Mouse (Mus musculus): Measurements from ENCODE around the gene Myt1l. TPM values are rescaled to one million over a fixed set of nuclear protein-coding genes. Genes with fewer than 3 reads are reported as not detected.

The Myt1l gene
- polyA plus RNA-seq, 1 experiment from 2014 or later = 0.43 TPM

DNA sequence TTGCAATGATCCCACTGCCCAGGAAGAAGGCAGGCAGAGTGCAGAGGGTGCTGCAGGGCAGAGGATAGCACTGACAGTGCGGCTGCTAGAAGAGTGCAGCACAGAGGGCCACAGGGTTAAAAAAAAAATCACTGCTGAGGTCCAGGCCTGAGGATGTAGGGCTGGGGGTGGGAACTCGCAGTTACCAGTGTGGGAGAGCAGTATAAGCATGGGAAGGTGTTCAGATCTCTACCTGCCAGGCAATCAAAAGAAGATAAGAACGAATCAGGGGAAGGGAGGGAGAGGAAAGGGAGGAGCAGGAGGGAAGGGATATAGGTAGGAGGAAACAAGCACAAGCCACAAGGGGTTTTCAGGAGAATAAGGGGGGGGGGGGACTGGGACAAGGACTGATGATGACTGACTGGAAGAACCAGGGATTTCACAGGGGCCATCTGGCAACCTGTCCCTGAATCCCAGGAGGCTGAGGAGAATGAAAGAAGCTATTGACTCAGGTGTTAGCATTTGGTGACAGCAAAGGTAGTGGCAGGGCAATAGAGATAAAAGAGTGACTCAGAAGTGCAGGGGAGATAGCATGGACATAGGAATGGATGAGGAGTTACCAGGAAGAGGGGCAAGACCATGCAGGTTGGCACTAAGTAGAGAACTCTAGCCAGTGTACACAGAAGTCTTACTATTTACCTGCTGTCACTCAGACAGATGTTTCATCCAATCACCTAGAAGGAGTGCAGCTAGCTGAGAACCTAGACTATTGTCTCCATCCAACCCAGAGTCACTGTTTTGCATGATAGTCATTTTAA is 270.6 kb downstream of the Myt1l start:
- WGBS = 49% methylated on average over 3 of the region's 3 CpGs
- no peak overlapping the region for H3K4me3 ChIP-seq (ENCODE audit: control insufficient read depth in 1 of 2, insufficient read depth in 1 of 2, low read depth in 1 of 2, low read length in 2 of 2)
- H3K4me2 ChIP-seq (ENCODE audit: low read length) = no peak overlapping the region
- H3K36me3 ChIP-seq (ENCODE audit: control insufficient read depth, insufficient read depth, low read length) = no peaks in the 10 kb centered on the region
- ATAC-seq (ENCODE audit: insufficient number of reproducible peaks, insufficient read depth, low FRiP score, low read depth) = no peak
- no peaks in the 10 kb centered on the region for H3K4me1 ChIP-seq (ENCODE audit: control insufficient read depth in 2 of 2, insufficient read depth in 2 of 2, low read length in 2 of 2)
- no peaks in the 10 kb centered on the region for H3K9me3 ChIP-seq (ENCODE audit: control insufficient read depth, low read length)
- H3K27me3 ChIP-seq (ENCODE audit: control insufficient read depth, insufficient read depth, low read length) = no peaks in the 10 kb centered on the region
- H3K27ac ChIP-seq (replicated peaks in 1 of 2; ENCODE audit: control insufficient read depth in 1 of 2, insufficient read depth in 1 of 2, low read depth in 2 of 2, low read length in 2 of 2) = no peak overlapping the region
- H3K9ac ChIP-seq (ENCODE audit: low read length) = no peak overlapping the region

DNA sequence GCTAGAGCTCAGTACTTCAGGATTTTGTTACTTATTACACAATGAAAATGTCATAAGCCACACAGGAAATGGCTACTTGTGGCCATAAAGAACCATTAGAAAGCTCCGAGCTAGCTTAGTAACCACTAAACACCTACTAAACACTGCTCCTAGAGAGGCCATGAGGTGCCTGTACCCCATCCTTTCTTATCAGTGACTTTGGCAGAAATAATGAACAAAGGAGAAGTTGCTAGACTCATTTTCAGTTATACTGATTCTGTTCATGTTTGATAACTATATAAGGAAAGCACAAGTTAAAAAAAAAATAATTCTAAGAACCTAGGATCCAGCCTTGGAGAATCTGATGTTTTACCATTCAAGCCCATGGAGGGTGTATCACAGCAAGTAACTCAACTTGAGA is 278.2 kb downstream of the Myt1l start:
- 67% methylated on average over 1 of the region's 1 CpGs for WGBS
- H3K27ac ChIP-seq (replicated peaks in 1 of 2; ENCODE audit: control insufficient read depth in 1 of 2, insufficient read depth in 1 of 2, low read depth in 2 of 2, low read length in 2 of 2) = no peak overlapping the region
- no peak overlapping the region for H3K4me2 ChIP-seq (ENCODE audit: low read length)
- no peaks in the 10 kb centered on the region for H3K9me3 ChIP-seq (ENCODE audit: control insufficient read depth, low read length)
- H3K27me3 ChIP-seq (ENCODE audit: control insufficient read depth, insufficient read depth, low read length) = no peaks in the 10 kb centered on the region
- peaks cover 3 to 14% of the 10 kb centered on the region in 2 experiments for H3K4me1 ChIP-seq (ENCODE audit: control insufficient read depth in 2 of 2, insufficient read depth in 2 of 2, low read length in 2 of 2)
- H3K9ac ChIP-seq (ENCODE audit: low read length) = no peak overlapping the region
- H3K4me3 ChIP-seq (ENCODE audit: control insufficient read depth in 1 of 2, insufficient read depth in 1 of 2, low read depth in 1 of 2, low read length in 2 of 2) = no peak overlapping the region
- no peaks in the 10 kb centered on the region for H3K36me3 ChIP-seq (ENCODE audit: control insufficient read depth, insufficient read depth, low read length)
- no peak for ATAC-seq (ENCODE audit: insufficient number of reproducible peaks, insufficient read depth, low FRiP score, low read depth)

DNA sequence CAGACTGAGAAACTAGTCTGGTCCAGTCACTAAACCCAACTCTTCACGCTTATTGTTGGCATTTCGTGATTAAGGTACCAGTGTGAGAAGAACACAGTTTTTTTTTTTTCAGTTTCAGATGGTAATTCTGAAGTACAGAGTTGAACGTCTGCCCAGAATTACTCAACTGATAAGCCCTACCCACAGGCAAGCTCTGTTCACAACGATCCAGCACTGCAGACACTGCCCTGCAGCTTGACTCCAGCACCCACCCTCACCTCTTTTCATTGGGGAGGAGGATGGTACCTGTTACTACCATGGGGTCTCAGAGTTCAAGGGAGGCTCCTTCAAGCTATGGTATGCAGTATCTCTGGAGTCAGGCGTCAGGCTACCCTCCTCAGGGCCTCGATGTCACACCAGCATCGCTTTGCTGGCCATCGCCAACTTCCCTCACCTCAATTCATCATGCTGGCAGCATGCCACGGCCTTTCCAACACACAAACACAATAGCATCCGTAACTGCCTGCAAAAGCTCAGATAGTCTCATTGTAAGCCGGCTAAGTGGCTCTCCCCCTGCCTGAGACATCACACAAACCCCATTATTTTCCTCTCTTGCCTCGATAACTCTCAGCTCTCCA is 281.5 kb downstream of the Myt1l start:
- no peaks in the 10 kb centered on the region for H3K9me3 ChIP-seq (ENCODE audit: control insufficient read depth, low read length)
- H3K27ac ChIP-seq (replicated peaks in 1 of 2; ENCODE audit: control insufficient read depth in 1 of 2, insufficient read depth in 1 of 2, low read depth in 2 of 2, low read length in 2 of 2) = peak overlapping the region in 1 of 2 experiments; percentile 53; a peak in 2 of 4 replicates
- H3K4me1 ChIP-seq (ENCODE audit: control insufficient read depth in 2 of 2, insufficient read depth in 2 of 2, low read length in 2 of 2) = peaks cover 3 to 14% of the 10 kb centered on the region in 2 experiments
- no peak overlapping the region for H3K4me3 ChIP-seq (ENCODE audit: control insufficient read depth in 1 of 2, insufficient read depth in 1 of 2, low read depth in 1 of 2, low read length in 2 of 2)
- WGBS = 19% methylated on average over 12 of the region's 12 CpGs
- no peak for ATAC-seq (ENCODE audit: insufficient number of reproducible peaks, insufficient read depth, low FRiP score, low read depth)
- H3K36me3 ChIP-seq (ENCODE audit: control insufficient read depth, insufficient read depth, low read length) = no peaks in the 10 kb centered on the region
- no peaks in the 10 kb centered on the region for H3K27me3 ChIP-seq (ENCODE audit: control insufficient read depth, insufficient read depth, low read length)
- no peak overlapping the region for H3K9ac ChIP-seq (ENCODE audit: low read length)
- peak overlapping the region; percentile 50 for H3K4me2 ChIP-seq (ENCODE audit: low read length)

DNA sequence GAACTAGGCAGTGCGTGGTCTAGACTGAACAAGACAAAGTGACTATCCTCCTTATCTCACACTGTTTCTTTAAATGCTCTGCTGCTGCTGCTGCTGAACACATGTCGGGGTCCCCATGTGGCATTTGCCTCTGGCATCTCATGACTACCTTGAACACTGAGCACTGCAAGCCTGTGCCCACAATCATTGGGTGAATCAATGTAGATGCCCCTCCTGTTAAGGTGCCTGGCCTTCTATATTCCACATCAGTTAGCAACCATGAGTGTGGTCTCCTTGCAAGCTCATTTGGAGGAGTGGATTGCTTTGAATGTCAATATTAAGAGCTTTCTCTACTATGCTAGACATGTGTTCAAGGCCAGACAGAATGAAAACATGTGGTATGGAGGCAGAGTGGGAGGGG is 287.3 kb downstream of the Myt1l start:
- Histone ChIP-seq H3K27ac (replicated peaks in 1 of 2; ENCODE audit: control insufficient read depth in 1 of 2, insufficient read depth in 1 of 2, low read depth in 2 of 2, low read length in 2 of 2) (no peak overlapping the region), H3K4me2 (ENCODE audit: low read length) (no peak overlapping the region), H3K9me3 (ENCODE audit: control insufficient read depth, low read length) (no peaks in the 10 kb centered on the region), H3K4me3 (ENCODE audit: control insufficient read depth in 1 of 2, insufficient read depth in 1 of 2, low read depth in 1 of 2, low read length in 2 of 2) (no peak overlapping the region), H3K4me1 (ENCODE audit: control insufficient read depth in 2 of 2, insufficient read depth in 2 of 2, low read length in 2 of 2) (peaks cover 2 to 3% of the 10 kb centered on the region in 2 experiments; a peak in 2 of 4 replicates), H3K36me3 (ENCODE audit: control insufficient read depth, insufficient read depth, low read length) (no peaks in the 10 kb centered on the region), H3K9ac (ENCODE audit: low read length) (no peak overlapping the region), H3K27me3 (ENCODE audit: control insufficient read depth, insufficient read depth, low read length) (no peaks in the 10 kb centered on the region)
- ATAC-seq (ENCODE audit: insufficient number of reproducible peaks, insufficient read depth, low FRiP score, low read depth) = no peak
- WGBS = 61% methylated on average over 2 of the region's 2 CpGs

DNA sequence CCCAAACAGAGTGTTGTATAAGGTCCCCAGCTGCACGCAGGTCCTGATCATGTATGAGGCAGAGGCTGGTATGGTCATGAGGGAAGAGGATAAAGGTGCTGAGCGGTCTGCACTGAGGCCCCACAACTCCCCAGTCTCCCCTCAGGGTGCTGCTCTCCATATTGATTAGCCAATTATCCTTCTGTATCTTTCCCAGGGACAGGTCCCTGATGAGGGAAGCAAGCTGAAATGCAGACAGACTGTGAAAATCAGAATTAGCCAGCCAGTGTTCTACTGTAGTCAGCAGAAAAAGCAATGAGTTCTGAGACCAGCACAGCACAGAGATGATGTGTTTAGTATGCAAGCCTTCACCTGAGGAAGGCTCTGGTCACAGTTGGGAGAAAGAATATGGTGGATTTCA is 287.9 kb downstream of the Myt1l start:
- H3K4me2 ChIP-seq (ENCODE audit: low read length) = no peak overlapping the region
- ATAC-seq (ENCODE audit: insufficient number of reproducible peaks, insufficient read depth, low FRiP score, low read depth) = no peak
- no peak overlapping the region for H3K9ac ChIP-seq (ENCODE audit: low read length)
- H3K27me3 ChIP-seq (ENCODE audit: control insufficient read depth, insufficient read depth, low read length) = no peaks in the 10 kb centered on the region
- H3K4me1 ChIP-seq (ENCODE audit: control insufficient read depth in 2 of 2, insufficient read depth in 2 of 2, low read length in 2 of 2) = peaks cover 2 to 3% of the 10 kb centered on the region in 2 experiments; a peak in 2 of 4 replicates
- H3K27ac ChIP-seq (replicated peaks in 1 of 2; ENCODE audit: control insufficient read depth in 1 of 2, insufficient read depth in 1 of 2, low read depth in 2 of 2, low read length in 2 of 2) = no peak overlapping the region
- no peaks in the 10 kb centered on the region for H3K9me3 ChIP-seq (ENCODE audit: control insufficient read depth, low read length)
- 79% methylated on average over 2 of the region's 2 CpGs for WGBS
- H3K4me3 ChIP-seq (ENCODE audit: control insufficient read depth in 1 of 2, insufficient read depth in 1 of 2, low read depth in 1 of 2, low read length in 2 of 2) = no peak overlapping the region
- no peaks in the 10 kb centered on the region for H3K36me3 ChIP-seq (ENCODE audit: control insufficient read depth, insufficient read depth, low read length)

DNA sequence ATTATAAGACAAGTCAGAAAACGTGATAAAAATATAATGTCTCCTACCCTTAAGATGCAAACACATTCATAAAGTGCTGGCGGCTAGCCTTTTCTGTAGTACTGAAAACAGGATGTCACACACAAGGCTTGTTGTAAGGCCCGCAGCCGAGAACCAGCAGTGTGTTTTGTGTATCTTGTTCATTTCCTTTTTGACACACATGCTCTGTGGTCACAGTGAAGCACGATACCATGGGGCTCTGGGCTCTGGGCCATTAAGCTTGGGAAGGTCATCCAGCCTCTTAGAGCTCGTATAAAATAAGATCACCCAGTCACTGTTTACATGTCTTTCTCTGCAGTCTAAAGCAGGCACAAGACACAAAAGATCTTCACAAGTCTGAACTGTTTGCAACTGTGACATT is 288.6 kb downstream of the Myt1l start:
- no peaks in the 10 kb centered on the region for H3K27me3 ChIP-seq (ENCODE audit: control insufficient read depth, insufficient read depth, low read length)
- no peak for ATAC-seq (ENCODE audit: insufficient number of reproducible peaks, insufficient read depth, low FRiP score, low read depth)
- H3K4me1 ChIP-seq (ENCODE audit: control insufficient read depth in 2 of 2, insufficient read depth in 2 of 2, low read length in 2 of 2) = peaks cover 2 to 3% of the 10 kb centered on the region in 2 experiments; a peak in 2 of 4 replicates
- H3K4me3 ChIP-seq (ENCODE audit: control insufficient read depth in 1 of 2, insufficient read depth in 1 of 2, low read depth in 1 of 2, low read length in 2 of 2) = no peak overlapping the region
- no peak overlapping the region for H3K4me2 ChIP-seq (ENCODE audit: low read length)
- no peak overlapping the region for H3K27ac ChIP-seq (replicated peaks in 1 of 2; ENCODE audit: control insufficient read depth in 1 of 2, insufficient read depth in 1 of 2, low read depth in 2 of 2, low read length in 2 of 2)
- no peaks in the 10 kb centered on the region for H3K9me3 ChIP-seq (ENCODE audit: control insufficient read depth, low read length)
- H3K9ac ChIP-seq (ENCODE audit: low read length) = no peak overlapping the region
- H3K36me3 ChIP-seq (ENCODE audit: control insufficient read depth, insufficient read depth, low read length) = no peaks in the 10 kb centered on the region
- WGBS = 40% methylated on average over 6 of the region's 6 CpGs

DNA sequence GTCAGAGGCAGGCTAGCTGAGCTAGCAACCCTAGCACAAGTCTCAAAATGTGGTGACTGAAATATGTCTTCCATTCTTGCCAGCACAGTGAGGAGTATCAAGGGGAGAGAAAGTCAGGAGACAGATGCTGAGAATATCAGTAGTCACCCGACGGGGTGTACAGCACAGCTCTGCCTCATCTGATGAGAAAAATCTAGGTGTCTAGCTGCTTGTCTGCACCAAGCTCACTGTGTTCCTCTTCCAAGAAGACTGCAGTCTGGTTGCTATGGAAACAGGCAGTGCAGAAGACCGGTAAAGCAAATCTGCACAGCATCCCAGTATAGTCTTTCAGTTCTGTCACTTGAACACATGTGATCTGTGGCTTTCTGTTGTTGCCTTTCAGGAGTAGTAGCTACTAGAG is 294.0 kb downstream of the Myt1l start:
- Histone ChIP-seq H3K4me2 (ENCODE audit: low read length) (no peak overlapping the region), H3K4me3 (ENCODE audit: control insufficient read depth in 1 of 2, insufficient read depth in 1 of 2, low read depth in 1 of 2, low read length in 2 of 2) (no peak overlapping the region), H3K9ac (ENCODE audit: low read length) (no peak overlapping the region), H3K27ac (replicated peaks in 1 of 2; ENCODE audit: control insufficient read depth in 1 of 2, insufficient read depth in 1 of 2, low read depth in 2 of 2, low read length in 2 of 2) (no peak overlapping the region), H3K4me1 (ENCODE audit: control insufficient read depth in 2 of 2, insufficient read depth in 2 of 2, low read length in 2 of 2) (no peaks in the 10 kb centered on the region; a peak in 1 of 4 replicates), H3K27me3 (ENCODE audit: control insufficient read depth, insufficient read depth, low read length) (no peaks in the 10 kb centered on the region), H3K36me3 (ENCODE audit: control insufficient read depth, insufficient read depth, low read length) (no peaks in the 10 kb centered on the region), H3K9me3 (ENCODE audit: control insufficient read depth, low read length) (no peaks in the 10 kb centered on the region)
- WGBS = 69% methylated on average over 3 of the region's 3 CpGs
- ATAC-seq (ENCODE audit: insufficient number of reproducible peaks, insufficient read depth, low FRiP score, low read depth) = no peak

All from heart, embryonic 14.5 days (tissue).